Mouse (Mus musculus) embryonic fibroblast, embryonic 13.5 days (primary cell): ENCODE measurements at regions not wholly inside any gene's neighbourhood (a gene's known extent, or its start where the extent isn't known, plus 50 kb on each side); places are given as distances from the start of the nearest gene placed in this dataset.

ENCODE experiments used
- H3K27ac ChIP-seq: 2 replicates; pipeline ENCODE4 v1.5.1; 2012; ENCODE audit warnings: low read length, control low read depth, inconsistent platforms; ENCODE audit not compliant: insufficient read depth
- H3K4me1 ChIP-seq: 2 replicates; pipeline ENCODE4 v1.6.1; 2011; ENCODE audit warnings: low read length; ENCODE audit not compliant: control insufficient read depth, insufficient read depth
- H3K4me3 ChIP-seq: 2 replicates; pipeline ENCODE4 v1.5.1; 2011; ENCODE audit warnings: mild to moderate bottlenecking, control low read depth, low read length; ENCODE audit not compliant: insufficient read depth
- CTCF ChIP-seq: IDR thresholded peaks from 2 replicates; pipeline ENCODE4 v1.5.1; 2011; ENCODE audit warnings: mild to moderate bottlenecking, control low read depth, low read length, moderate library complexity, borderline replicate concordance; ENCODE audit not compliant: insufficient read depth
- POLR2A ChIP-seq: IDR thresholded peaks from 2 replicates; pipeline ENCODE4 v1.6.1; 2011; ENCODE audit warnings: low read depth, mild to moderate bottlenecking, control low read depth, low read length, moderate library complexity

DNA sequence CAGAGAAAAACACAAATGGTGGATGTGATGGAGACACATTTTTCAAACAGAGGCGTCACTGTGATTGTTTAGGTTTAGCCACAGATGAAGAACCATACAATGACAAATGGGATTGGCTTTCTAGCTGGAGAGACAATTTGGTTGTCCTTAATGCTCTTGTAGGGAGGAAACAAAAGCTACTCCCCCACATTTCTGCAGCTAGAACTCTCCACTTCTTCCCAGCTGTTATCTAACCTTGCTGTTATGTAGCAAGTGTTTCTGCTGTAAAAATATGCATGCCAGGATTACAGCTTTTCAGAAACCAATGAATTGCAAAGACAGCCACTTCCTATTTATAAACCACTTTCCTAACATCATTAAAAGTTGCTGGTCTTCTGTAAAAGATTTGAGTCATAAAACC lies 309.2 kb upstream of the Etaa1 start:
- Histone ChIP-seq H3K4me3 (no peak overlapping the region), H3K4me1 (no peaks in the 10 kb centered on the region), H3K27ac (no peak overlapping the region)
- TF ChIP-seq CTCF (no peak), POLR2A (no peak)

GRCm38 (mm10) chr11:18249236-18249635 lies 295.6 kb upstream of the Etaa1 start:
- TF ChIP-seq CTCF: no peak
- no peak for TF ChIP-seq POLR2A
- Histone ChIP-seq H3K4me3 (no peak overlapping the region), H3K27ac (no peak overlapping the region)

DNA sequence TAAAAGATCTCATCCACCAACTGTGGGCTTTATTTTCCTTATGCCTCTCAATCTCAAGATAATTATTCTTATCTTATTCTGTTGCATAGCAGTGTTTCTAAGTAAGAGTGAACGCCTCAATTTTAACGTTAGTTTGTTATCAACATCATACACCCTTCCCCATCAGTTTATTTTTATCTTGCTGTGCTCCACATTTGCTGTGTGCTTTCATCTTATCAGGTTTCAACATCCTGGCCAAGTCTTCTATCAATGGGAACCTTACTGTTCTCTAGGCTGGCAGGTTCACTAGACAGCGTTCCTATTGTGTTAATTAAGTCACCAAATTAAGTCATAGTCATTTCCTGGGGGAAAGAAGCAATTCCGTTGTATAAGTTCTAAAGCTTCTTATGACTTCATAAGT lies 263.1 kb upstream of the Etaa1 start:
- Histone ChIP-seq H3K4me1 (no peaks in the 10 kb centered on the region), H3K27ac (no peak overlapping the region), H3K4me3 (no peak overlapping the region)
- TF ChIP-seq CTCF (no peak), POLR2A (no peak)

More at GRCm38 (mm10) chr11:18249236-18249635, 295.6 kb upstream of the Etaa1 start:
- H3K4me1 ChIP-seq: 0 out of 2 replicates have a peak, but pooled peaks cover 2% of the 10 kb centered on the region

- Histone ChIP-seq H3K4me1 (no peaks in the 10 kb centered on the region), H3K27ac (no peak overlapping the region), H3K4me3 (no peak overlapping the region)
- no peak for TF ChIP-seq POLR2A
- TF ChIP-seq CTCF: no peak
Measured at GRCm38 (mm10) chr11:18173028-18173427, 219.4 kb upstream of the Etaa1 start.

DNA sequence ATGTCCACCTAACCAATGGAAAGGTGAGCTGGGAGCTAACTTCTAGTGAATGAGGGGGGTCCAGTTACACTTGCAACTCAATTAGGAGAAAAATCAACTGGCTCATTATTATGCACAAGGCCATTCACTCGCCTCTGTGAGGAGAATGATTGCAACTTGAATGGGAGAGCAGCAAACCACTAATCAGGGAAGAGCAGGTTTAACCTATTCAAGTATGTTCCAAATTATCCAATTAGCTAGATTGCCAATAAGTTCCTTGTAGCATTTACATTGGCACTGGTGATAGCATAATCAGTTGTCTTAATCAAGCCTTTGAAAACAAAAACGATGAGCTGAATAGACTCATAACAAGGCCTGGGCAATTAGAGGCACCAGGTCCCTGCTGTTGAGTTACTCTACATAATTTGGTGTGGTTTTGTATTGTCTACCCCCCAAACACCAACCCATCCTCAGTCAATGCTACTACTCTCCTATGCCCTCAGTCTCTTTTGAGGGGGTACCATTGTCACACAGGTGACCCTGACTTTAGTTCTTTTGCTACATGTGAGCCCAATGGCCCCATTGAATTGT lies 217.6 kb upstream of the Etaa1 start:
- no peak overlapping the region for H3K27ac ChIP-seq
- no peaks in the 10 kb centered on the region for H3K4me1 ChIP-seq
- no peak overlapping the region for H3K4me3 ChIP-seq
- no peak for TF ChIP-seq CTCF
- TF ChIP-seq POLR2A: no peak

DNA sequence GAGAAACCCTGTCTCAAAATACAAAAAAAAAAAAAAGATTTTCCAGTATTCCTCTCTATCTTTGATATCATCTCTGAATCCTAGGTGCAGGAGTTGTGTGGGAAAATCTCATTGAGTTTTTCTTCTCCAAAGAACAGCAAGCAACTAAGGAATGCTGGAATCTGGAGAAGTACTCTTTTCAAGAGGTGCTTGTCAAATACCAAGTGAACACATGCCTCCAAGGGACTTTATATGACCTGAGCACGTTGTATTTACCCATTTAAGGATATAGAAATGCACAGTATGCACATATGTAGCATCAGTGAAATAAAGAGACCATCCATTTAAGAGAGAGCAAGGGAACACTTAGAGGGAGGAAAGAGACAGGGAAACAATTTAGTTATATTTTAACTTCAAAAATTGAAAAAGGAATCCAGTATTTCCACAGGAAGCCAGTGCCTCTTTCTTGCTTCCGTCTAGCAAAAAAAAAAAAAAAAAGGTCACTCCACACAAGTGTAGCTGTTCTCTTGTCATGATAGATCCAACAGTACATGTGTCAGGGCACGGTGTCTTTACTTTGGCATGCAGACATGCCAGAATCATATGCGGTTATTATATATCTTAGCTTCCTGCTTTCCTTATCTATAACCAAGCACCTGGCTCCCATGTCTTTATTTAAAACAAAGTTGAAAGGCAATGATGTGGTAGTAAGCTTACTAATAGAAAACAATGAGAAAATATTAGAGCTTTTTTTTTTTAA lies 212.1 kb upstream of the Etaa1 start:
- H3K4me1 ChIP-seq: no peaks in the 10 kb centered on the region
- TF ChIP-seq CTCF (no peak), POLR2A (no peak)
- no peak overlapping the region for H3K4me3 ChIP-seq
- no peak overlapping the region for H3K27ac ChIP-seq

GRCm38 (mm10) chr11:18164025-18164423 lies 210.3 kb upstream of the Etaa1 start:
- Histone ChIP-seq H3K4me3 (no peak overlapping the region), H3K27ac (no peak overlapping the region), H3K4me1 (no peaks in the 10 kb centered on the region)
- TF ChIP-seq CTCF: no peak
- TF ChIP-seq POLR2A: no peak

DNA sequence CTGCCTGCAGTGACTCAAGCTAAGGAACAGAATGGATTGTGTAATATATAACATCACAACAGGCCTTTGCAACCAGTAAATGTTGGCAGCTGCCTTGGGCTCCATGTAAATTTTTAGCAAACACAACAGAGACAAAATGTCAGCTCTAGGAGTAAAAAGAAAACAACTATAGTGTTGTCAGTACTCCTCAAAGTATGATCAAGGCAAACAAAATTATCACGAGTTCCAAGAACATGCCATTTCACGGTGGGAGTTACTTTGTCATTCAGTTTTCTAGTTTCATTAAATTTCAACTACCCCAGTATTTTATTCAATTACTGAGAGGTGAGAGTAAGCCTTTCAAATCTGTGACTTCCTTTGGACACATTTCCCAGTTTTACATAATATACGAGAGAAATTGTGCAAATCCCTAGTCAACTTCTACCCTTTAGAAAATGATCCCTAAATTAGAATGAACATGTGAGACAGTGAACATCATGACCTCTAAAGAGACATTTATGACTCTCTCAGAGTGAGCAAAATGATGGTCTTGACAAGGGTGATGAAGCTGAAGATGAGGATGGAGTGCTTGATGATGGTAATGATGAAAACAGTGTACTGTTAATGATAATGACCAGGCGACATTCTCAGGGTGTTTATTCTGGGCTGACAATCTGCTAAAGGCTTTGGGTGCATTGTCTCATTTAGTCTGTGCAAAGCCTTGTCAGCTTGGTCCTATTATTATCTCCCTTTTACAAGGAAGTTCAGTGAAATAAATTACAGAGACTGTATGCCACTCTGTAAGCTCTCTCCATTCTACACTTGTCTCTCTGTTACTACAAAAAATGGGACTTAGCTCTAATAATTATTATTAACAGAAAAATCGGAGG lies 209.7 kb upstream of the Etaa1 start:
- H3K27ac ChIP-seq: no peak overlapping the region
- no peaks in the 10 kb centered on the region for H3K4me1 ChIP-seq
- H3K4me3 ChIP-seq: no peak overlapping the region
- TF ChIP-seq CTCF (no peak), POLR2A (no peak)

- H3K4me1 ChIP-seq: no peaks in the 10 kb centered on the region
- no peak overlapping the region for H3K27ac ChIP-seq
- H3K4me3 ChIP-seq: no peak overlapping the region
- no peak for TF ChIP-seq CTCF
- TF ChIP-seq POLR2A: no peak
Measured at GRCm38 (mm10) chr11:18156506-18156905, 202.8 kb upstream of the Etaa1 start.
